Mouse (Mus musculus) forebrain, embryonic 13.5 days (tissue): ENCODE measurements around the gene Ubr4. TPM values are rescaled to one million over a fixed set of nuclear protein-coding genes. Genes with fewer than 3 reads are reported as not detected.
A peak's percentile ranks its signal among the peaks of the same experiment; 100 is the strongest.

Experiments used
- ATAC-seq: fragments of 200-750 bp; cut with Nextera tagmentation; 2 replicates; pipeline ENCODE4 v1.8.0; 2017
- H3K27ac ChIP-seq: fragments of 300-500 bp; sonication (generic); 2 replicates; pipeline ENCODE4 v1.5.1; 2015; ENCODE audit warnings: inconsistent platforms, mild to moderate bottlenecking, moderate library complexity
- H3K27me3 ChIP-seq: fragments of 300-500 bp; sonication (generic); 2 replicates; pipeline ENCODE4 v1.6.1; 2015; ENCODE audit warnings: mild to moderate bottlenecking, inconsistent platforms
- H3K36me3 ChIP-seq: fragments of 300-500 bp; sonication (generic); 2 replicates; pipeline ENCODE4 v1.6.1; 2015; ENCODE audit warnings: mild to moderate bottlenecking, inconsistent platforms; ENCODE audit not compliant: poor library complexity, severe bottlenecking
- H3K4me1 ChIP-seq: fragments of 300-500 bp; sonication (generic); 2 replicates; pipeline ENCODE4 v1.6.1; 2015; ENCODE audit warnings: inconsistent platforms
- H3K4me2 ChIP-seq: fragments of 300-500 bp; sonication (generic); 2 replicates; pipeline ENCODE4 v1.6.1; 2015; ENCODE audit warnings: inconsistent platforms, mild to moderate bottlenecking, moderate library complexity
- H3K4me3 ChIP-seq: fragments of 300-500 bp; sonication (generic); 2 replicates; pipeline ENCODE4 v1.5.1; 2015; ENCODE audit warnings: mild to moderate bottlenecking, inconsistent platforms
- H3K9ac ChIP-seq: fragments of 300-500 bp; sonication (generic); 2 replicates; pipeline ENCODE4 v1.6.1; 2015; ENCODE audit warnings: mild to moderate bottlenecking, inconsistent platforms
- H3K9me3 ChIP-seq: fragments of 300-500 bp; sonication (generic); replicated peaks from 2 replicates; pipeline ENCODE4 v1.6.1; 2016; ENCODE audit warnings: inconsistent platforms
- WGBS: fragments of 180-500 bp; shearing (Covaris S2); methylation state at CpG from one replicate; pipeline ENCODE4 v1.1.7; 2015; 5-methylcytosine and 5-hydroxymethylcytosine counted together
- polyA plus RNA-seq: library from polyadenylated mRNA; unstranded; fragments of >200 nt; fragmentation: Nextera tagmentation; extraction: Ambion mirVana; gene quantifications from 2 replicates; pipeline ENCODE4 v1.2.1, GENCODE M21; 2015

Gene Ubr4
- polyA plus RNA-seq, result 69.9 and 71.2 TPM in 2 replicates

- H3K27me3 ChIP-seq, result no peaks in the 10 kb centered on the region
- H3K4me1 ChIP-seq, result peaks cover 20% of the 10 kb centered on the region
- H3K27ac ChIP-seq, result peak within 1 kb of the TSS; percentile 95
- under 1% methylated on average over 64 of the region's 64 CpGs for WGBS
- ATAC-seq, result peak; percentile 96
- H3K4me3 ChIP-seq, result peak within 1 kb of the TSS; percentile 84
- H3K4me2 ChIP-seq, result peak within 1 kb of the TSS; percentile 97
- peaks cover 50% of the 10 kb centered on the region for H3K36me3 ChIP-seq
- H3K9ac ChIP-seq, result peak within 1 kb of the TSS; percentile 91
- H3K9me3 ChIP-seq, result no peaks in the 10 kb centered on the region
Observed at GRCm38 (mm10) chr4:139351931-139352711, at the start of gene Ubr4, which contains the start of the genes Mrto4 and Emc1. TSS of gene Ubr4 (plus strand) at chr4:139352609. TSS of gene Mrto4 (minus strand) at chr4:139352576. TSS of gene Emc1 (plus strand) at chr4:139352587.

- Histone ChIP-seq H3K9me3 (no peaks in the 10 kb centered on the region), H3K36me3 (peaks cover 38% of the 10 kb centered on the region), H3K4me3 (no peak overlapping the region), H3K9ac (no peak overlapping the region), H3K4me2 (no peak overlapping the region), H3K4me1 (peaks cover 13% of the 10 kb centered on the region), H3K27ac (no peak overlapping the region), H3K27me3 (no peaks in the 10 kb centered on the region)
- no peak for ATAC-seq
- 88% methylated on average over 3 of the region's 3 CpGs for WGBS
Observed at GRCm38 (mm10) chr4:139305521-139305920, 46.9 kb upstream of the Ubr4 start.

- peaks cover 26% of the 10 kb centered on the region for H3K4me1 ChIP-seq
- WGBS, result 79% methylated on average over 5 of the region's 5 CpGs
- no peak overlapping the region for H3K27ac ChIP-seq
- H3K36me3 ChIP-seq, result peaks cover 15% of the 10 kb centered on the region
- H3K9ac ChIP-seq, result no peak overlapping the region
- H3K9me3 ChIP-seq, result no peaks in the 10 kb centered on the region
- no peak overlapping the region for H3K4me3 ChIP-seq
- no peak for ATAC-seq
- 0 out of 2 replicates have a peak, but pooled peaks cover 3% of the 10 kb centered on the region for H3K27me3 ChIP-seq
- no peak overlapping the region for H3K4me2 ChIP-seq
Observed at GRCm38 (mm10) chr4:139307916-139308315, 44.5 kb upstream of the Ubr4 start.

- H3K4me2 ChIP-seq, result peak overlapping the region; percentile 96
- 20% methylated on average over 6 of the region's 6 CpGs for WGBS
- no peak for ATAC-seq
Observed at GRCm38 (mm10) chr4:139309651-139310050, 42.8 kb upstream of the Ubr4 start.

GRCm38 (mm10) chr4:139310171-139310898 lies 42.1 kb upstream of the Ubr4 start, which contains the start of the genes Pqlc2 and Akr7a5:
TSS of gene Pqlc2 (minus strand) at chr4:139310708.
TSS of gene Akr7a5 (plus strand) at chr4:139310744.
- Histone ChIP-seq H3K4me3 (peak within 1 kb of the TSS; percentile 81), H3K36me3 (peaks cover 22% of the 10 kb centered on the region), H3K27ac (peak within 1 kb of the TSS; percentile 25), H3K4me2 (peak within 1 kb of the TSS; percentile 96), H3K27me3 (0 out of 2 replicates have a peak, but pooled peaks cover 3% of the 10 kb centered on the region), H3K4me1 (peaks cover 26% of the 10 kb centered on the region), H3K9me3 (no peaks in the 10 kb centered on the region), H3K9ac (peak within 1 kb of the TSS; percentile 90)
- ATAC-seq, result peak; percentile 92
- 0% methylated on average over 61 of the region's 63 CpGs for WGBS

More at GRCm38 (mm10) chr4:139309651-139310050, 42.8 kb upstream of the Ubr4 start:
- Histone ChIP-seq H3K36me3 (peaks cover 22% of the 10 kb centered on the region), H3K4me1 (peaks cover 26% of the 10 kb centered on the region), H3K27ac (no peak overlapping the region), H3K9me3 (no peaks in the 10 kb centered on the region), H3K27me3 (0 out of 2 replicates have a peak, but pooled peaks cover 3% of the 10 kb centered on the region), H3K9ac (peak overlapping the region; percentile 90), H3K4me3 (peak overlapping the region; percentile 81)

GRCm38 (mm10) chr4:139310899-139311701 lies 41.3 kb upstream of the Ubr4 start:
- Histone ChIP-seq H3K4me2 (peak overlapping the region; percentile 96), H3K4me3 (peak overlapping the region; percentile 81), H3K27ac (peak overlapping the region; percentile 25), H3K9ac (peak overlapping the region; percentile 90), H3K9me3 (no peaks in the 10 kb centered on the region), H3K4me1 (peaks cover 26% of the 10 kb centered on the region), H3K36me3 (peaks cover 28% of the 10 kb centered on the region), H3K27me3 (0 out of 2 replicates have a peak, but pooled peaks cover 3% of the 10 kb centered on the region)
- no peak; the same call in 1 of the 2 replicates for ATAC-seq
- WGBS, result under 1% methylated on average over 52 of the region's 53 CpGs

- 16% methylated on average over 14 of the region's 14 CpGs for WGBS
- H3K36me3 ChIP-seq, result peaks cover 26% of the 10 kb centered on the region
- peaks cover 26% of the 10 kb centered on the region for H3K4me1 ChIP-seq
- H3K27me3 ChIP-seq, result 0 out of 2 replicates have a peak, but pooled peaks cover 3% of the 10 kb centered on the region
- no peak overlapping the region for H3K27ac ChIP-seq
- no peaks in the 10 kb centered on the region for H3K9me3 ChIP-seq
- peak overlapping the region; percentile 96 for H3K4me2 ChIP-seq
- H3K4me3 ChIP-seq, result peak overlapping the region; percentile 81
- H3K9ac ChIP-seq, result peak overlapping the region; percentile 90
- ATAC-seq, result no peak
Observed at GRCm38 (mm10) chr4:139311707-139312106, 40.7 kb upstream of the Ubr4 start.

GRCm38 (mm10) chr4:139312632-139313031 lies 39.8 kb upstream of the Ubr4 start:
- Histone ChIP-seq H3K27ac (no peak overlapping the region), H3K4me1 (peaks cover 26% of the 10 kb centered on the region), H3K4me2 (no peak overlapping the region; the same call in 1 of the 2 replicates), H3K9ac (no peak overlapping the region), H3K9me3 (no peaks in the 10 kb centered on the region), H3K4me3 (no peak overlapping the region), H3K36me3 (peaks cover 36% of the 10 kb centered on the region), H3K27me3 (0 out of 2 replicates have a peak, but pooled peaks cover 3% of the 10 kb centered on the region)
- WGBS, result 52% methylated on average over 4 of the region's 4 CpGs
- no peak for ATAC-seq

- Histone ChIP-seq H3K9me3 (no peaks in the 10 kb centered on the region), H3K27ac (no peak overlapping the region), H3K36me3 (peaks cover 56% of the 10 kb centered on the region), H3K9ac (no peak overlapping the region), H3K4me3 (no peak overlapping the region), H3K27me3 (no peaks in the 10 kb centered on the region), H3K4me2 (no peak overlapping the region), H3K4me1 (no peaks in the 10 kb centered on the region)
- WGBS, result 93% methylated on average over 11 of the region's 11 CpGs
- ATAC-seq, result no peak
Observed at GRCm38 (mm10) chr4:139318449-139318848, 34.0 kb upstream of the Ubr4 start.

GRCm38 (mm10) chr4:139319740-139320139 lies 32.7 kb upstream of the Ubr4 start:
- WGBS, result 90% methylated on average over 4 of the region's 4 CpGs
- Histone ChIP-seq H3K9ac (no peak overlapping the region), H3K27me3 (no peaks in the 10 kb centered on the region), H3K4me2 (no peak overlapping the region), H3K9me3 (no peaks in the 10 kb centered on the region), H3K4me1 (no peaks in the 10 kb centered on the region), H3K27ac (no peak overlapping the region), H3K36me3 (peaks cover 46% of the 10 kb centered on the region), H3K4me3 (no peak overlapping the region)
- ATAC-seq, result no peak

GRCm38 (mm10) chr4:139330605-139331004 lies 21.8 kb upstream of the Ubr4 start:
- no peak overlapping the region for H3K4me3 ChIP-seq
- no peak for ATAC-seq

More at GRCm38 (mm10) chr4:139330605-139331004, 21.8 kb upstream of the Ubr4 start:
- 5% methylated on average over 10 of the region's 10 CpGs for WGBS
- no peaks in the 10 kb centered on the region for H3K36me3 ChIP-seq
- peak overlapping the region; percentile 34 for H3K4me2 ChIP-seq
- peaks cover 3% of the 10 kb centered on the region; the same call in 1 of the 2 replicates for H3K27me3 ChIP-seq
- H3K27ac ChIP-seq, result no peak overlapping the region
- no peaks in the 10 kb centered on the region for H3K9me3 ChIP-seq
- H3K9ac ChIP-seq, result no peak overlapping the region
- H3K4me1 ChIP-seq, result no peaks in the 10 kb centered on the region
